Comparison of ENCODE assay signal across 8 mouse cellular contexts in genomic region chr11:70668771-70669505, GRCm38 (mm10). TPM values are rescaled to one million over a fixed set of nuclear protein-coding genes. Genes with fewer than 3 reads are reported as not detected.
DNase-seq lines count a peak whose midpoint lies in the region; ATAC-seq and TF ChIP-seq lines count a peak whose summit lies in the region.

TSS of gene Spag7 (minus strand) at chr11:70669416.

- peak within 1 kb of the TSS; percentile 88 for H3K9ac ChIP-seq in heart, embryonic 12.5 days
- peak within 1 kb of the TSS; percentile 73 for H3K9ac ChIP-seq in kidney, postnatal 0 days (ENCODE audit: low read depth, low read length)
- peak within 1 kb of the TSS; percentile 77 for H3K9ac ChIP-seq in liver, embryonic 11.5 days (ENCODE audit: low read depth, low read length)
- peak within 1 kb of the TSS; percentile 65 for H3K9ac ChIP-seq in stomach, embryonic 14.5 days (replicated peaks; ENCODE audit: low read depth, low read length)

- no peaks in the 10 kb centered on the region for H3K9me3 ChIP-seq in heart, embryonic 12.5 days (replicated peaks)
- no peaks in the 10 kb centered on the region for H3K9me3 ChIP-seq in kidney, postnatal 0 days (replicated peaks; ENCODE audit: low read length)
- no peaks in the 10 kb centered on the region for H3K9me3 ChIP-seq in liver, embryonic 11.5 days (ENCODE audit: control insufficient read depth, low read length)
- no peaks in the 10 kb centered on the region for H3K9me3 ChIP-seq in stomach, embryonic 14.5 days (ENCODE audit: control insufficient read depth, low read depth, low read length)

- peaks cover 45% of the 10 kb centered on the region for H3K36me3 ChIP-seq in heart, embryonic 12.5 days
- peaks cover 22% of the 10 kb centered on the region for H3K36me3 ChIP-seq in kidney, postnatal 0 days (ENCODE audit: insufficient read depth, low read length)
- H3K36me3 ChIP-seq in liver, embryonic 11.5 days (ENCODE audit: control insufficient read depth, insufficient read depth, low read length), result peaks cover 16% of the 10 kb centered on the region
- peaks cover 20% of the 10 kb centered on the region for H3K36me3 ChIP-seq in stomach, embryonic 14.5 days (ENCODE audit: control insufficient read depth, insufficient read depth, low read length)

- peak within 1 kb of the TSS; percentile 74 for H3K4me3 ChIP-seq in heart, embryonic 12.5 days
- peak within 1 kb of the TSS; percentile 63 for H3K4me3 ChIP-seq in kidney, postnatal 0 days (replicated peaks; ENCODE audit: low read depth, low read length)
- peak within 1 kb of the TSS; percentile 66 for H3K4me3 ChIP-seq in liver, embryonic 11.5 days (ENCODE audit: low read depth, low read length)
- H3K4me3 ChIP-seq in stomach, embryonic 14.5 days (ENCODE audit: low read depth, low read length), result peak within 1 kb of the TSS; percentile 64

- no peaks in the 10 kb centered on the region for H3K27me3 ChIP-seq in heart, embryonic 12.5 days (replicated peaks)
- no peaks in the 10 kb centered on the region for H3K27me3 ChIP-seq in kidney, postnatal 0 days (ENCODE audit: insufficient read depth, low read length)
- no peaks in the 10 kb centered on the region for H3K27me3 ChIP-seq in liver, embryonic 11.5 days (replicated peaks; ENCODE audit: control insufficient read depth, insufficient read depth, low read length)
- no peaks in the 10 kb centered on the region for H3K27me3 ChIP-seq in stomach, embryonic 14.5 days (ENCODE audit: control insufficient read depth, insufficient read depth, low read length)

- peak; percentile 99 for DNase-seq in CD4-positive helper T cell, adult 2 months (ENCODE audit: low read depth, low spot score)
- DNase-seq in brain, embryonic 18.5 days (ENCODE audit: low read depth, low spot score), result peak; percentile 100
- peak; percentile 100 for DNase-seq in kidney, postnatal 0 days (ENCODE audit: low spot score)
- peak; percentile 95 for DNase-seq in liver, embryonic 11.5 days (ENCODE audit: low spot score)
- DNase-seq in naive thymus-derived CD4-positive, alpha-beta T cell, adult 2 months (ENCODE audit: low read depth), result peak; percentile 98

- H3K4me2 ChIP-seq in heart, embryonic 12.5 days, result peak within 1 kb of the TSS; percentile 96
- peak within 1 kb of the TSS; percentile 96 for H3K4me2 ChIP-seq in kidney, postnatal 0 days (ENCODE audit: low read length)
- peak within 1 kb of the TSS; percentile 84 for H3K4me2 ChIP-seq in liver, embryonic 11.5 days
- peak within 1 kb of the TSS; percentile 81 for H3K4me2 ChIP-seq in stomach, embryonic 14.5 days (replicated peaks; ENCODE audit: low read depth, low read length)

- under 1% methylated on average over 44 of the region's 44 CpGs for WGBS in heart, embryonic 12.5 days
- under 1% methylated on average over 44 of the region's 44 CpGs for WGBS in kidney, postnatal 0 days
- under 1% methylated on average over 44 of the region's 44 CpGs for WGBS in liver, embryonic 11.5 days
- WGBS in stomach, embryonic 14.5 days, result under 1% methylated on average over 44 of the region's 44 CpGs

- H3K4me1 ChIP-seq in heart, embryonic 12.5 days (replicated peaks), result peaks cover 34% of the 10 kb centered on the region
- H3K4me1 ChIP-seq in kidney, postnatal 0 days (replicated peaks; ENCODE audit: insufficient read depth, low read length), result peaks cover 7% of the 10 kb centered on the region
- peaks cover 22% of the 10 kb centered on the region for H3K4me1 ChIP-seq in liver, embryonic 11.5 days (replicated peaks; ENCODE audit: control insufficient read depth, insufficient read depth, low read length)
- peaks cover 19% of the 10 kb centered on the region for H3K4me1 ChIP-seq in stomach, embryonic 14.5 days (ENCODE audit: control insufficient read depth, insufficient read depth, low read length)

- H3K27ac ChIP-seq in heart, embryonic 12.5 days (ENCODE audit: poor library complexity, severe bottlenecking), result peak within 1 kb of the TSS; percentile 97
- peak within 1 kb of the TSS; percentile 98 for H3K27ac ChIP-seq in kidney, postnatal 0 days
- peak within 1 kb of the TSS; percentile 89 for H3K27ac ChIP-seq in liver, embryonic 11.5 days (ENCODE audit: low read depth, low read length)
- peak within 1 kb of the TSS; percentile 98 for H3K27ac ChIP-seq in stomach, embryonic 14.5 days (ENCODE audit: low read length)

- ATAC-seq in erythroid progenitor cell, adult 5-6 weeks (replicated peaks; ENCODE audit: low FRiP score, poor library complexity, severe bottlenecking), result peak; percentile 86
- ATAC-seq in heart, embryonic 12.5 days (ENCODE audit: insufficient number of reproducible peaks, low FRiP score), result peak; percentile 95
- peak; percentile 94 for ATAC-seq in kidney, postnatal 0 days (replicated peaks; ENCODE audit: low FRiP score, low read depth)
- ATAC-seq in liver, embryonic 11.5 days (replicated peaks; ENCODE audit: low FRiP score), result peak; percentile 94
- ATAC-seq in stomach, embryonic 14.5 days (ENCODE audit: insufficient number of reproducible peaks, insufficient read depth, low FRiP score, low read depth), result peak; percentile 94

- TF ChIP-seq CTCF in kidney, postnatal 0 days (IDR thresholded peaks at IDR 0.05; ENCODE audit: low read depth), result no peak

RNA-seq across cellular contexts. Expression of gene Spag7, which starts in this region (rescaled TPM):
- 36.9 and 38.6 TPM in 2 replicates for total RNA-seq in erythroid progenitor cell, adult 5-6 weeks (2015; ENCODE audit: low replicate concordance)
- 11.1 and 38.0 TPM in 2 replicates for total RNA-seq in erythroid progenitor cell, adult 5-6 weeks (2017; ENCODE audit: low replicate concordance)
- 164 and 170 TPM in 2 replicates for polyA plus RNA-seq in heart, embryonic 12.5 days (2016; fragmentation: Nextera tagmentation; extraction: Ambion mirVana)
- polyA plus RNA-seq in kidney, postnatal 0 days (2015; fragmentation: Nextera tagmentation; extraction: Ambion mirVana), result 91.5 and 102 TPM in 2 replicates
- polyA plus RNA-seq in liver, embryonic 11.5 days (2014; fragmentation: Nextera tagmentation; extraction: Ambion mirVana), result 132 and 146 TPM in 2 replicates
- 147 and 170 TPM in 2 replicates for polyA plus RNA-seq in stomach, embryonic 14.5 days (2014; fragmentation: Nextera tagmentation; extraction: Ambion mirVana)

Comparison
In these comparisons a context has a peak if more than half of its experiments do, and no peak if none do; other contexts are left out.
1. Peak in every context shown above with its lines: DNase-seq, ATAC-seq, H3K4me3 ChIP-seq and H3K27ac ChIP-seq.